Mouse (Mus musculus): Measurements from ENCODE around the gene Cmtm5. TPM values are rescaled to one million over a fixed set of nuclear protein-coding genes. Genes with fewer than 3 reads are reported as not detected.
A peak's percentile ranks its signal among the peaks of the same experiment; 100 is the strongest.

Gene Cmtm5
- total and polyA plus RNA-seq, 3 experiments = not detected

DNA sequence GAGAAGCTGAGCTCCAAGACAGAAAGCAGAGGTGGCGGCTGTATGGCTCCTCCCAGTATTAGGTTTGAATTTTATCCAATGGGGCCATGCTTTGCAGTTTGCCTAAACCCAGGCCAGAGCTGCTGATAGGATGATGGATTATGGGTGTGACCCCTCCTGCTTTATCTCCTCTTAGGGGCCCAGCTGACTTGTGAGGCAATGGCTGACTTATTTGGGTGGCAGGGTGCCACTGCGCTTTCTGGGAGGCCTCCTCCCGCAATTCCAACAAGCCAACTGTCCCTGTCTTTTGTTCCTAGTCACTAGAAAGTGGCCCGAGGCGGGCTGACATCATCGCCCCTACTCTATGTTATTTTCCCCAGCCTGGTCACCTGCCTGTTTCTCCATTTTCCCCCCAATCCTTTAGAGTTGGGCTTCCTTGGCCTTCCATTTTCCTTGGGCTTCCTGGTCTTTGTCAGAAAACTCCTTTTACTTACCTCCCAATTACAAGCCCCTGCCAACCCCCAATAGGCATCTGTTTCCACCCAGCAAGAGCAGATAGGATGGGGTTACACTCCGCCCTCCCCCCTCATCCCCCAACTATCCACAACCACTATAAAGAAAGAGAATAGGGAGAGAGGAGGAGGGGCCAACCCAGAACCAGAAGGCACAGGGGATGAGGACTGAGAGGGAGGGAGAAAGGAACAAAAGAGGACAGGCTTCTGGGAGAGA, 11.3 kb upstream of the Cmtm5 start (continued):
- TF ChIP-seq ZC3H11A (IDR thresholded peaks at IDR 0.05; ENCODE audit: low read depth, low read length) = no peak
- peak; percentile 71 for TF ChIP-seq GATA1 (IDR thresholded peaks at IDR 0.05; ENCODE audit: low read depth, low read length)
- TF ChIP-seq MAZ (IDR thresholded peaks at IDR 0.05; ENCODE audit: low read depth, low read length) = no peak
- TF ChIP-seq ZKSCAN1 (IDR thresholded peaks at IDR 0.05; ENCODE audit: low read depth, low read length) = no peak
- no peak for TF ChIP-seq CHD2 (IDR thresholded peaks at IDR 0.05; ENCODE audit: low read length)
- no peak for TF ChIP-seq ELF1 (IDR thresholded peaks at IDR 0.05; ENCODE audit: low read depth, low read length)
- no peak for TF ChIP-seq EP300 (IDR thresholded peaks at IDR 0.05; ENCODE audit: low read depth in 1 of 2, low read length in 2 of 2)
- TF ChIP-seq USF2 (IDR thresholded peaks at IDR 0.05; ENCODE audit: borderline replicate concordance in 1 of 2, insufficient read depth in 1 of 2, low read depth in 1 of 2, low read length in 2 of 2) = no peak
- no peak for TF ChIP-seq BHLHE40 (IDR thresholded peaks at IDR 0.05; ENCODE audit: borderline replicate concordance, low read depth, low read length)
- TF ChIP-seq TAL1 (IDR thresholded peaks at IDR 0.05; ENCODE audit: low read length) = no peak

- H3K4me3 ChIP-seq (ENCODE audit: control insufficient read depth in 1 of 2, insufficient read depth in 1 of 2, low read depth in 2 of 2, low read length in 2 of 2) = no peak within 1 kb of the TSS
- H3K27me3 ChIP-seq (ENCODE audit: control insufficient read depth in 1 of 2, insufficient read depth in 2 of 2, low read length in 2 of 2) = peaks cover 3% of the 10 kb centered on the region in 2 experiments
Observed at GRCm38 (mm10) chr14:54925349-54926342, 10.4 kb upstream of the Cmtm5 start, which contains the start of gene Efs. TSS of gene Efs (minus strand) at chr14:54926126.

DNA sequence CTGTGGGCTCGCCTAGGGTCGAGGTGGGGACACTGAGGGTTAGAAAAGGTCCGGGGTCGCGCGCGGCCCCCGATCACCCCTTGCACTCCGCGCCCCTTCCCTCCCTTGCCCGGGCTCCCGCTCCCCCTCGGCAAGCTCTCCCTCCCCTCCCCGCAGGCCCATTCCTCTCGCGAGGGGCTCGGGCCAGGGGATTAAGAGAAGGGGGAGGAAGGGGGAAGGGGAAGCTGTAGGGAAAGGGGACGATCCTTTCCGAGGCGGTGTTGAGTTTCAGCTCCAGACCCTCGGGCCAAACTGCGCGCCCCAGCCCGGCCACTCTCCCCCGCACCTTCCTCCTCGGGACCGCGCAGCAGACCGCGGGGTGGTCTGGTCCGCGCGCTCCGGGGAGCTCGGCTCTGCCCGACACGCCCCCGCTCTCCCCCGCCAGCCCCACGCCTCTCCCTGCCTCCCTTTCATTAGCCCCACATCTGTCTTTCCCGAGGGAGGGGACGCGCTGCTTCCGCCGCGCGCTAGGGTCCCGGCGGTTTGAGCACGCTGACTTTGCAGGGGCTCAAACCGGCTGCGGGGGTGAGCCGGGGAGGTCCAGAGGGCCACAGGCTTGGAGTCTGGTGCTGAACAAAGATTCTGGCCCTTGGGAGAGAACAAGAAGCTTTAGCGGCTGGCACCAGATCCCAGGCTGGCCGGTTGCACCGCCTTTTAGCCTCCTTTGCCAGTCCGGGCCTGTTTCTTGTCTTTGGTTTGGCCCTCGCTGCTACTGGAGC, 9.5 kb upstream of the Cmtm5 start:
- Histone ChIP-seq H3K36me3 (ENCODE audit: control insufficient read depth in 1 of 2, insufficient read depth in 2 of 2, low read length in 2 of 2) (no peaks in the 10 kb centered on the region; a peak in 1 of 4 replicates), H3K9me3 (replicated peaks; ENCODE audit: insufficient read depth, low read length) (no peaks in the 10 kb centered on the region), H3K27me3 (ENCODE audit: control insufficient read depth in 1 of 2, insufficient read depth in 2 of 2, low read length in 2 of 2) (peaks cover 3% of the 10 kb centered on the region in 2 experiments), H3K9ac (ENCODE audit: control insufficient read depth, low read depth, low read length, poor library complexity, severe bottlenecking) (no peak overlapping the region), H3K4me3 (ENCODE audit: control insufficient read depth in 1 of 2, insufficient read depth in 1 of 2, low read depth in 2 of 2, low read length in 2 of 2) (no peak overlapping the region), H3K4me1 (ENCODE audit: control insufficient read depth in 1 of 2, insufficient read depth in 2 of 2, low read length in 2 of 2) (peaks cover 8 to 9% of the 10 kb centered on the region in 2 experiments), H3K27ac (ENCODE audit: control insufficient read depth, low read depth, low read length) (no peak overlapping the region), H3K79me2 (ENCODE audit: control insufficient read depth, insufficient read depth, low read length, poor library complexity) (no peaks in the 10 kb centered on the region)
- no peak for DNase-seq (ENCODE audit: low read depth, low spot score)
- TF ChIP-seq ZNF384 (IDR thresholded peaks at IDR 0.05; ENCODE audit: low read depth, low read length) (no peak), POLR2A (IDR thresholded peaks at IDR 0.05; ENCODE audit: control insufficient read depth in 1 of 2, insufficient read depth in 1 of 2, low read depth in 1 of 2, low read length in 2 of 2, poor library complexity in 1 of 2) (peak in 1 of 2 experiments; percentile 25; a peak in 1 of 4 replicates), MYC (IDR thresholded peaks at IDR 0.05; ENCODE audit: low read depth, low read length) (no peak)

More at GRCm38 (mm10) chr14:54925349-54926342, 10.4 kb upstream of the Cmtm5 start, which contains the start of gene Efs:
- Histone ChIP-seq H3K27ac (ENCODE audit: control insufficient read depth, low read depth, low read length) (no peak within 1 kb of the TSS), H3K36me3 (ENCODE audit: control insufficient read depth in 1 of 2, insufficient read depth in 2 of 2, low read length in 2 of 2) (no peaks in the 10 kb centered on the region; a peak in 1 of 4 replicates), H3K9me3 (replicated peaks; ENCODE audit: insufficient read depth, low read length) (no peaks in the 10 kb centered on the region), H3K4me1 (ENCODE audit: control insufficient read depth in 1 of 2, insufficient read depth in 2 of 2, low read length in 2 of 2) (peaks cover 8 to 9% of the 10 kb centered on the region in 2 experiments), H3K79me2 (ENCODE audit: control insufficient read depth, insufficient read depth, low read length, poor library complexity) (no peaks in the 10 kb centered on the region), H3K9ac (ENCODE audit: control insufficient read depth, low read depth, low read length, poor library complexity, severe bottlenecking) (no peak within 1 kb of the TSS)
- TF ChIP-seq SMC3 (IDR thresholded peaks at IDR 0.05; ENCODE audit: low read depth, low read length) = no peak
- no peak for DNase-seq (ENCODE audit: low read depth, low spot score)
